Mouse (Mus musculus) neural tube, embryonic 14.5 days (tissue): ENCODE results near the gene Ltbp1. TPM values are rescaled to one million over a fixed set of nuclear protein-coding genes. Genes with fewer than 3 reads are reported as not detected.
A peak's percentile ranks its signal among the peaks of the same experiment; 100 is the strongest.

Experiments used
- ATAC-seq: fragments of 200-750 bp; cut with Nextera tagmentation; 2 replicates; pipeline ENCODE4 v1.8.0; 2017; ENCODE audit warnings: low read depth, mild to moderate bottlenecking, moderate TSS enrichment, moderate library complexity
- H3K27ac ChIP-seq: fragments of 300-500 bp; sonication (generic); 2 replicates; pipeline ENCODE4 v1.5.1; 2014; ENCODE audit warnings: low read depth, mild to moderate bottlenecking, control low read depth, low read length, moderate library complexity, mixed read lengths
- H3K27me3 ChIP-seq: fragments of 300-500 bp; sonication (generic); 2 replicates; pipeline ENCODE4 v1.6.1; 2014; ENCODE audit warnings: low read length; ENCODE audit not compliant: control insufficient read depth, insufficient read depth
- H3K36me3 ChIP-seq: fragments of 300-500 bp; sonication (generic); 2 replicates; pipeline ENCODE4 v1.6.1; 2014; ENCODE audit warnings: low read length, mixed read lengths; ENCODE audit not compliant: control insufficient read depth, insufficient read depth
- H3K4me1 ChIP-seq: fragments of 300-500 bp; sonication (generic); 2 replicates; pipeline ENCODE4 v1.6.1; 2014; ENCODE audit warnings: low read length; ENCODE audit not compliant: control insufficient read depth, insufficient read depth
- H3K4me2 ChIP-seq: fragments of 300-500 bp; sonication (generic); 2 replicates; pipeline ENCODE4 v1.6.1; 2014; ENCODE audit warnings: mild to moderate bottlenecking, low read depth, low read length, control low read depth
- H3K4me3 ChIP-seq: fragments of 300-500 bp; sonication (generic); 2 replicates; pipeline ENCODE4 v1.5.1; 2014; ENCODE audit warnings: low read depth, low read length, control low read depth, mixed read lengths
- H3K9ac ChIP-seq: fragments of 300-500 bp; sonication (generic); replicated peaks from 2 replicates; pipeline ENCODE4 v1.6.1; 2014; ENCODE audit warnings: low read depth, mild to moderate bottlenecking, control low read depth, low read length, mixed read lengths
- H3K9me3 ChIP-seq: fragments of 300-500 bp; sonication (generic); 2 replicates; pipeline ENCODE4 v1.6.1; 2016; ENCODE audit warnings: low read length; ENCODE audit not compliant: control insufficient read depth
- WGBS: fragments of 180-500 bp; shearing (Covaris S2); extraction: QIAGEN DNeasy Blood & Tissue Kit; methylation state at CpG from one replicate; pipeline ENCODE4 v1.1.7; 2014; 5-methylcytosine and 5-hydroxymethylcytosine counted together
- polyA plus RNA-seq: library from polyadenylated mRNA; unstranded; fragments of >200 nt; fragmentation: Nextera tagmentation; extraction: Ambion mirVana; gene quantifications from 2 replicates; pipeline ENCODE4 v1.2.1, GENCODE M21; 2014

Gene Ltbp1
- polyA plus RNA-seq, 1 experiment from 2014 or later = 2.5 TPM

GRCm38 (mm10) chr17:75177920-75178867, 172.8 kb downstream of the Ltbp1 start:
- no peaks in the 10 kb centered on the region for H3K4me1 ChIP-seq
- no peak overlapping the region for H3K4me3 ChIP-seq
- peak overlapping the region; percentile 20; the same call in 1 of the 2 replicates for H3K4me2 ChIP-seq
- no peak overlapping the region for H3K9ac ChIP-seq
- no peaks in the 10 kb centered on the region for H3K27me3 ChIP-seq
- peak; percentile 65 for ATAC-seq
- H3K9me3 ChIP-seq = no peaks in the 10 kb centered on the region
- H3K27ac ChIP-seq = no peak overlapping the region
- H3K36me3 ChIP-seq = no peaks in the 10 kb centered on the region
- 48% methylated on average over 24 of the region's 24 CpGs for WGBS

GRCm38 (mm10) chr17:75179001-75179400, 173.6 kb downstream of the Ltbp1 start:
- Histone ChIP-seq H3K27ac (no peak overlapping the region), H3K4me2 (no peak overlapping the region), H3K9me3 (no peaks in the 10 kb centered on the region), H3K27me3 (no peaks in the 10 kb centered on the region), H3K36me3 (no peaks in the 10 kb centered on the region), H3K9ac (no peak overlapping the region), H3K4me3 (no peak overlapping the region), H3K4me1 (no peaks in the 10 kb centered on the region)
- WGBS = 67% methylated on average over 8 of the region's 8 CpGs
- ATAC-seq = no peak

- no peak for ATAC-seq
- no peaks in the 10 kb centered on the region for H3K36me3 ChIP-seq
- H3K9me3 ChIP-seq = no peaks in the 10 kb centered on the region
- H3K4me3 ChIP-seq = no peak overlapping the region
- H3K4me1 ChIP-seq = no peaks in the 10 kb centered on the region
- H3K27ac ChIP-seq = no peak overlapping the region
- H3K9ac ChIP-seq = no peak overlapping the region
- H3K4me2 ChIP-seq = no peak overlapping the region
- WGBS = 84% methylated on average over 4 of the region's 4 CpGs
- no peaks in the 10 kb centered on the region for H3K27me3 ChIP-seq
These were observed 174.9 kb downstream of the Ltbp1 start for GRCm38 (mm10) chr17:75180301-75180700.

GRCm38 (mm10) chr17:75180956-75181588, 175.7 kb downstream of the Ltbp1 start:
- Histone ChIP-seq H3K4me2 (no peak overlapping the region), H3K9ac (no peak overlapping the region), H3K27ac (no peak overlapping the region), H3K27me3 (no peaks in the 10 kb centered on the region), H3K36me3 (no peaks in the 10 kb centered on the region), H3K4me3 (no peak overlapping the region), H3K9me3 (no peaks in the 10 kb centered on the region), H3K4me1 (no peaks in the 10 kb centered on the region)
- no peak for ATAC-seq
- WGBS = 79% methylated on average over 12 of the region's 12 CpGs

- no peaks in the 10 kb centered on the region for H3K4me1 ChIP-seq
- no peaks in the 10 kb centered on the region for H3K36me3 ChIP-seq
- H3K9ac ChIP-seq = no peak overlapping the region
- H3K27me3 ChIP-seq = no peaks in the 10 kb centered on the region
- no peaks in the 10 kb centered on the region for H3K9me3 ChIP-seq
- H3K4me2 ChIP-seq = no peak overlapping the region
- H3K4me3 ChIP-seq = no peak overlapping the region
- no peak overlapping the region for H3K27ac ChIP-seq
- WGBS = 81% methylated on average over 14 of the region's 14 CpGs
- no peak for ATAC-seq
These were observed 177.1 kb downstream of the Ltbp1 start for GRCm38 (mm10) chr17:75182319-75183001.

- no peak overlapping the region for H3K4me2 ChIP-seq
- H3K9me3 ChIP-seq = no peaks in the 10 kb centered on the region
- no peak overlapping the region for H3K27ac ChIP-seq
- no peaks in the 10 kb centered on the region for H3K4me1 ChIP-seq
- no peak overlapping the region for H3K4me3 ChIP-seq
- H3K27me3 ChIP-seq = no peaks in the 10 kb centered on the region
- H3K9ac ChIP-seq = no peak overlapping the region
- H3K36me3 ChIP-seq = no peaks in the 10 kb centered on the region
- no peak for ATAC-seq
- WGBS = 91% methylated on average over 8 of the region's 8 CpGs
These were observed 181.6 kb downstream of the Ltbp1 start for GRCm38 (mm10) chr17:75186732-75187509.

- Histone ChIP-seq H3K27ac (no peak overlapping the region), H3K9ac (no peak overlapping the region), H3K4me3 (no peak overlapping the region), H3K4me1 (no peaks in the 10 kb centered on the region), H3K9me3 (no peaks in the 10 kb centered on the region), H3K36me3 (no peaks in the 10 kb centered on the region), H3K4me2 (no peak overlapping the region), H3K27me3 (no peaks in the 10 kb centered on the region)
- 90% methylated on average over 2 of the region's 2 CpGs for WGBS
- no peak for ATAC-seq
These were observed 191.6 kb downstream of the Ltbp1 start for GRCm38 (mm10) chr17:75196952-75197351.

GRCm38 (mm10) chr17:75198767-75199166, 193.4 kb downstream of the Ltbp1 start:
- Histone ChIP-seq H3K27me3 (no peaks in the 10 kb centered on the region), H3K4me1 (no peaks in the 10 kb centered on the region), H3K9ac (no peak overlapping the region), H3K36me3 (no peaks in the 10 kb centered on the region), H3K27ac (no peak overlapping the region), H3K9me3 (no peaks in the 10 kb centered on the region), H3K4me2 (no peak overlapping the region), H3K4me3 (no peak overlapping the region)
- 89% methylated on average over 2 of the region's 2 CpGs for WGBS
- no peak for ATAC-seq
